Mouse (Mus musculus): ENCODE measurements around the gene Hist1h1t. TPM values are rescaled to one million over a fixed set of nuclear protein-coding genes. Genes with fewer than 3 reads are reported as not detected.

Gene Hist1h1t
- polyA plus RNA-seq, 1 experiment from 2014 or later, result not detected

- H3K9ac ChIP-seq (ENCODE audit: low read length), result no peak overlapping the region
- WGBS, result 83% methylated on average over 5 of the region's 5 CpGs
- H3K27ac ChIP-seq (ENCODE audit: low read depth), result no peak overlapping the region
- H3K4me3 ChIP-seq (ENCODE audit: low read depth, low read length), result no peak overlapping the region
- H3K4me2 ChIP-seq (ENCODE audit: low read length), result no peak overlapping the region
- H3K4me1 ChIP-seq (replicated peaks; ENCODE audit: control insufficient read depth, insufficient read depth, low read length), result peaks cover 20% of the 10 kb centered on the region
- DNase-seq (ENCODE audit: low spot score), result no peak
- no peak for ATAC-seq (replicated peaks; ENCODE audit: low FRiP score, low TSS enrichment, low read depth)
- no peaks in the 10 kb centered on the region for H3K9me3 ChIP-seq (ENCODE audit: control insufficient read depth, low read length)
- no peaks in the 10 kb centered on the region for H3K27me3 ChIP-seq (replicated peaks; ENCODE audit: control insufficient read depth, insufficient read depth, low read length)
- H3K36me3 ChIP-seq (ENCODE audit: control insufficient read depth, insufficient read depth, low read length), result no peaks in the 10 kb centered on the region
Observed at GRCm38 (mm10) chr13:23743215-23743614, 47.6 kb downstream of the Hist1h1t start.

- Histone ChIP-seq H3K9me3 (ENCODE audit: control insufficient read depth, low read length) (no peaks in the 10 kb centered on the region), H3K36me3 (ENCODE audit: control insufficient read depth, insufficient read depth, low read length) (no peaks in the 10 kb centered on the region), H3K4me3 (ENCODE audit: low read depth, low read length) (peak overlapping the region; percentile 44), H3K27ac (ENCODE audit: low read depth) (peak overlapping the region; percentile 100), H3K27me3 (replicated peaks; ENCODE audit: control insufficient read depth, insufficient read depth, low read length) (no peaks in the 10 kb centered on the region), H3K4me1 (replicated peaks; ENCODE audit: control insufficient read depth, insufficient read depth, low read length) (peaks cover 23% of the 10 kb centered on the region), H3K4me2 (ENCODE audit: low read length) (peak overlapping the region; percentile 92), H3K9ac (ENCODE audit: low read length) (peak overlapping the region; percentile 67)
- DNase-seq (ENCODE audit: low spot score) (no peak), ATAC-seq (replicated peaks; ENCODE audit: low FRiP score, low TSS enrichment, low read depth) (no peak)
- 35% methylated on average over 4 of the region's 4 CpGs for WGBS
Observed at GRCm38 (mm10) chr13:23743963-23744362, 48.3 kb downstream of the Hist1h1t start.

DNA sequence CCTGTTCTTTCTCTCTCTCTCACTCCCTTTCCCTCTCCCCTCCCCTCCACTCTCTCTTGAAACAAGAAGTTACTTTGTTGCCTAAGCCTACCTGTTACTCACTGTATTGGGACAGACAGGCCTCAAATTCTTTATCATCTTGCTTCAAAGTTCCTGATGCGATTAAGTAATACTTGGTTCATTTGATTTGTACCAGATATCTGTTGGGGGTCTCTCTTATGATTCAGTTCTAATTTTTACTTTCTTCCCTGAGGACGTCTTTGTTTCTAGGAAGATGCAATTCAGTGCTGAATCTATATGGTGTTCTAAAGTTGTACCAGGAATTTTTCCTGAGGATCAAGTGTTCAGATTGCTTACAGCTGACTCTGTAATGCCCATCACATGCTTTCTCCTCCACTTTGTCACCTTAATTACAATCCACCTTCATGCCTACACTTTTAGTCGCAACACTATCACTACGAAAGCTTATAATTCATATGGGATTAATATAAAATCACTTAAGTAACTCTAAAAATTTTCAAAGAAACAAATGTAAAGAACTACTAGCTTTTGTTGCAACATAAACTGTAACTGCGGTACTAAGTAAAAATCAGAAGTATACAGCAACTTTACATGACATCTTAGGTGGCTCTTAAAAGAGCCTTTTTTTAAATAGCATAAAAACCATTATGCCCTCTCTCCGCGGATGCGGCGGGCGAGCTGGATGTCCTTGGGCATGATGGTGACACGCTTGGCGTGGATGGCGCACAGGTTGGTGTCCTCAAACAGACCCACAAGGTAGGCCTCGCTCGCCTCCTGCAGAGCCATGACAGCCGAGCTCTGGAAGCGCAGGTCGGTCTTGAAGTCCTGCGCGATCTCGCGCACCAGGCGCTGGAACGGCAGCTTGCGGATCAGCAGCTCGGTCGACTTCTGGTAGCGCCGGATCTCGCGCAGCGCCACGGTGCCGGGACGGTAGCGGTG, 49.1 kb downstream of the Hist1h1t start:
- H3K27ac ChIP-seq (ENCODE audit: low read depth), result peak overlapping the region; percentile 100
- H3K4me1 ChIP-seq (replicated peaks; ENCODE audit: control insufficient read depth, insufficient read depth, low read length), result peaks cover 23% of the 10 kb centered on the region
- DNase-seq (ENCODE audit: low spot score), result no peak
- 4% methylated on average over 13 of the region's 36 CpGs for WGBS
- H3K27me3 ChIP-seq (replicated peaks; ENCODE audit: control insufficient read depth, insufficient read depth, low read length), result no peaks in the 10 kb centered on the region
- no peaks in the 10 kb centered on the region for H3K9me3 ChIP-seq (ENCODE audit: control insufficient read depth, low read length)
- ATAC-seq (replicated peaks; ENCODE audit: low FRiP score, low TSS enrichment, low read depth), result no peak
- no peaks in the 10 kb centered on the region for H3K36me3 ChIP-seq (ENCODE audit: control insufficient read depth, insufficient read depth, low read length)
- peak overlapping the region; percentile 92 for H3K4me2 ChIP-seq (ENCODE audit: low read length)
- peak overlapping the region; percentile 44 for H3K4me3 ChIP-seq (ENCODE audit: low read depth, low read length)
- H3K9ac ChIP-seq (ENCODE audit: low read length), result peak overlapping the region; percentile 67

GRCm38 (mm10) chr13:23745381-23746161, 50.0 kb downstream of the Hist1h1t start, which contains the start of gene Hist1h3c:
Hist1h3c (minus strand) TSS chr13:23745602.
- Histone ChIP-seq H3K27ac (ENCODE audit: low read depth) (peak within 1 kb of the TSS; percentile 100), H3K27me3 (replicated peaks; ENCODE audit: control insufficient read depth, insufficient read depth, low read length) (no peaks in the 10 kb centered on the region), H3K9ac (ENCODE audit: low read length) (peak within 1 kb of the TSS; percentile 89), H3K4me1 (replicated peaks; ENCODE audit: control insufficient read depth, insufficient read depth, low read length) (peaks cover 20% of the 10 kb centered on the region), H3K9me3 (ENCODE audit: control insufficient read depth, low read length) (no peaks in the 10 kb centered on the region), H3K4me2 (ENCODE audit: low read length) (peak within 1 kb of the TSS; percentile 92), H3K4me3 (ENCODE audit: low read depth, low read length) (peak within 1 kb of the TSS; percentile 44), H3K36me3 (ENCODE audit: control insufficient read depth, insufficient read depth, low read length) (no peaks in the 10 kb centered on the region)
- peak; percentile 67 for ATAC-seq (replicated peaks; ENCODE audit: low FRiP score, low TSS enrichment, low read depth)
- under 1% methylated on average over 21 of the region's 28 CpGs for WGBS
- DNase-seq (ENCODE audit: low spot score), result peak; percentile 88

Small RNA genes within 50 kb of the gene (microRNA-seq; reads per million reads assigned to microRNA genes)
- gene Gm44314 (not detected), gene Gm44350 (not detected)

Other genes with a start within 250 kb of the Hist1h1t start
- 0.05 and 0.11 TPM in 2 replicates for gene Btn1a1, start 229.9 kb upstream of the Hist1h1t start, polyA plus RNA-seq (2014; fragmentation: Nextera tagmentation; extraction: Ambion mirVana)
- 0.14 and 0.52 TPM in 2 replicates for gene Btn2a2, start 207.0 kb upstream of the Hist1h1t start, polyA plus RNA-seq (2014; fragmentation: Nextera tagmentation; extraction: Ambion mirVana)
- gene Hist1h4h, start 164.8 kb upstream of the Hist1h1t start, polyA plus RNA-seq (2014; fragmentation: Nextera tagmentation; extraction: Ambion mirVana), result 6.5 and 6.9 TPM in 2 replicates
- gene Hist1h2af, start 161.9 kb upstream of the Hist1h1t start, polyA plus RNA-seq (2014; fragmentation: Nextera tagmentation; extraction: Ambion mirVana), result 12.1 and 15.7 TPM in 2 replicates
- 6.1 and 8.1 TPM in 2 replicates for gene Hist1h3g, start 160.4 kb upstream of the Hist1h1t start, polyA plus RNA-seq (2014; fragmentation: Nextera tagmentation; extraction: Ambion mirVana)
- 0.47 and 1.1 TPM in 2 replicates for gene Hist1h2bh, start 152.4 kb upstream of the Hist1h1t start, polyA plus RNA-seq (2014; fragmentation: Nextera tagmentation; extraction: Ambion mirVana)
- gene Hist1h3f, start 151.8 kb upstream of the Hist1h1t start, polyA plus RNA-seq (2014; fragmentation: Nextera tagmentation; extraction: Ambion mirVana), result 1.1 and 1.2 TPM in 2 replicates
- 1.3 and 1.4 TPM in 2 replicates for gene Hist1h4f, start 144.2 kb upstream of the Hist1h1t start, polyA plus RNA-seq (2014; fragmentation: Nextera tagmentation; extraction: Ambion mirVana)
- 0.64 and 0.90 TPM in 2 replicates for gene Hist1h1d, start 142.6 kb upstream of the Hist1h1t start, polyA plus RNA-seq (2014; fragmentation: Nextera tagmentation; extraction: Ambion mirVana)
- gene Hist1h3e, start 133.4 kb upstream of the Hist1h1t start, polyA plus RNA-seq (2014; fragmentation: Nextera tagmentation; extraction: Ambion mirVana), result 9.3 and 9.7 TPM in 2 replicates
- gene Hist1h2ae, start 124.6 kb upstream of the Hist1h1t start, polyA plus RNA-seq (2014; fragmentation: Nextera tagmentation; extraction: Ambion mirVana), result 106 and 114 TPM in 2 replicates
- 6.1 and 7.6 TPM in 2 replicates for gene Hist1h2bg, start 124.4 kb upstream of the Hist1h1t start, polyA plus RNA-seq (2014; fragmentation: Nextera tagmentation; extraction: Ambion mirVana)
- 7.0 and 7.1 TPM in 2 replicates for gene Hist1h2bf, start 121.6 kb upstream of the Hist1h1t start, polyA plus RNA-seq (2014; fragmentation: Nextera tagmentation; extraction: Ambion mirVana)
- gene Hist1h2ad, start 121.4 kb upstream of the Hist1h1t start, polyA plus RNA-seq (2014; fragmentation: Nextera tagmentation; extraction: Ambion mirVana), result 2.2 and 4.2 TPM in 2 replicates
- gene Hist1h3d, start 120.1 kb upstream of the Hist1h1t start, polyA plus RNA-seq (2014; fragmentation: Nextera tagmentation; extraction: Ambion mirVana), result 9.6 and 12.5 TPM in 2 replicates
- gene Hist1h4d, start 114.2 kb upstream of the Hist1h1t start, polyA plus RNA-seq (2014; fragmentation: Nextera tagmentation; extraction: Ambion mirVana), result 111 and 114 TPM in 2 replicates
- gene Hist1h2be, start 74.7 kb upstream of the Hist1h1t start, polyA plus RNA-seq (2014; fragmentation: Nextera tagmentation; extraction: Ambion mirVana), result 1.5 and 1.9 TPM in 2 replicates
- gene Hist1h1e, start 73.3 kb upstream of the Hist1h1t start, polyA plus RNA-seq (2014; fragmentation: Nextera tagmentation; extraction: Ambion mirVana), result 16.6 and 19.2 TPM in 2 replicates
- 1.4 and 1.6 TPM in 2 replicates for gene Hist1h2ac, start 11.9 kb upstream of the Hist1h1t start, polyA plus RNA-seq (2014; fragmentation: Nextera tagmentation; extraction: Ambion mirVana)
- gene Hist1h2bc, start 11.6 kb upstream of the Hist1h1t start, polyA plus RNA-seq (2014; fragmentation: Nextera tagmentation; extraction: Ambion mirVana), result 46.3 and 57.5 TPM in 2 replicates
- gene Hist1h4c, start 2.6 kb downstream of the Hist1h1t start, polyA plus RNA-seq (2014; fragmentation: Nextera tagmentation; extraction: Ambion mirVana), result 6.7 and 10.4 TPM in 2 replicates
- 7.2 and 7.8 TPM in 2 replicates for gene Hfe, start 15.0 kb downstream of the Hist1h1t start, polyA plus RNA-seq (2014; fragmentation: Nextera tagmentation; extraction: Ambion mirVana)
- gene Hist1h1c, start 43.0 kb downstream of the Hist1h1t start, polyA plus RNA-seq (2014; fragmentation: Nextera tagmentation; extraction: Ambion mirVana), result 24.4 and 30.8 TPM in 2 replicates
- 6.9 and 7.9 TPM in 2 replicates for gene Hist1h3c, start 49.8 kb downstream of the Hist1h1t start, polyA plus RNA-seq (2014; fragmentation: Nextera tagmentation; extraction: Ambion mirVana)
- gene Hist1h2bb, start 50.9 kb downstream of the Hist1h1t start, polyA plus RNA-seq (2014; fragmentation: Nextera tagmentation; extraction: Ambion mirVana), result 2.5 and 5.0 TPM in 2 replicates
- 49.6 and 49.8 TPM in 2 replicates for gene Hist1h2ab, start 55.3 kb downstream of the Hist1h1t start, polyA plus RNA-seq (2014; fragmentation: Nextera tagmentation; extraction: Ambion mirVana)
- 13.9 and 15.5 TPM in 2 replicates for gene Hist1h3b, start 56.5 kb downstream of the Hist1h1t start, polyA plus RNA-seq (2014; fragmentation: Nextera tagmentation; extraction: Ambion mirVana)
- gene Hist1h4b, start 61.2 kb downstream of the Hist1h1t start, polyA plus RNA-seq (2014; fragmentation: Nextera tagmentation; extraction: Ambion mirVana), result 3.9 and 6.4 TPM in 2 replicates
- 0.65 and 1.3 TPM in 2 replicates for gene Hist1h4a, start 65.4 kb downstream of the Hist1h1t start, polyA plus RNA-seq (2014; fragmentation: Nextera tagmentation; extraction: Ambion mirVana)
- 8.4 and 10.0 TPM in 2 replicates for gene Hist1h3a, start 66.6 kb downstream of the Hist1h1t start, polyA plus RNA-seq (2014; fragmentation: Nextera tagmentation; extraction: Ambion mirVana)
- 3.1 and 4.2 TPM in 2 replicates for gene Hist1h1a, start 67.9 kb downstream of the Hist1h1t start, polyA plus RNA-seq (2014; fragmentation: Nextera tagmentation; extraction: Ambion mirVana)
- gene Trim38, start 74.1 kb downstream of the Hist1h1t start, polyA plus RNA-seq (2014; fragmentation: Nextera tagmentation; extraction: Ambion mirVana), result 0.12 TPM in 1 of 2 replicates, not detected in the other
- gene Slc17a2, start 111.2 kb downstream of the Hist1h1t start, polyA plus RNA-seq (2014; fragmentation: Nextera tagmentation; extraction: Ambion mirVana), result 0.05 TPM in 1 of 2 replicates, not detected in the other
- gene Slc17a3, start 143.6 kb downstream of the Hist1h1t start, polyA plus RNA-seq (2014; fragmentation: Nextera tagmentation; extraction: Ambion mirVana), result 0.04 and 0.08 TPM in 2 replicates
- gene Slc17a1, start 171.9 kb downstream of the Hist1h1t start, polyA plus RNA-seq (2014; fragmentation: Nextera tagmentation; extraction: Ambion mirVana), result 0.31 and 0.53 TPM in 2 replicates
- 14.7 and 17.5 TPM in 2 replicates for gene Slc17a4, start 219.2 kb downstream of the Hist1h1t start, polyA plus RNA-seq (2014; fragmentation: Nextera tagmentation; extraction: Ambion mirVana)
- not detected in 2 replicates for gene Hist1h2ba, start 238.3 kb downstream of the Hist1h1t start, polyA plus RNA-seq (2014; fragmentation: Nextera tagmentation; extraction: Ambion mirVana)
- gene Hist1h2aa, start 238.6 kb downstream of the Hist1h1t start, polyA plus RNA-seq (2014; fragmentation: Nextera tagmentation; extraction: Ambion mirVana), result not detected in 2 replicates